Mouse (Mus musculus) hindbrain, postnatal 0 days (tissue): ENCODE data around the gene Mcm3. TPM values are rescaled to one million over a fixed set of nuclear protein-coding genes. Genes with fewer than 3 reads are reported as not detected.
A peak's percentile ranks its signal among the peaks of the same experiment; 100 is the strongest.
"Not testable (repeated sequence)": the region's sequence is repeated elsewhere in the genome, so short reads cannot be mapped to it uniquely, and the experiment has no call there.

ENCODE experiments used
- ATAC-seq: fragments of 200-750 bp; cut with Nextera tagmentation; 2 replicates; pipeline ENCODE4 v1.8.0; 2017; ENCODE audit warnings: mild to moderate bottlenecking, moderate TSS enrichment, moderate library complexity
- DNase-seq: peaks from one replicate; pipeline ENCODE4 v3.0.0-alpha.2; 2015; ENCODE audit warnings: low spot score
- H3K27ac ChIP-seq: fragments of 300-500 bp; sonication (generic); 2 replicates; pipeline ENCODE4 v1.5.1; 2014; ENCODE audit warnings: mild to moderate bottlenecking
- H3K27me3 ChIP-seq: fragments of 300-500 bp; sonication (generic); 2 replicates; pipeline ENCODE4 v1.6.1; 2014; ENCODE audit warnings: low read length, mixed read lengths; ENCODE audit not compliant: insufficient read depth
- H3K36me3 ChIP-seq: fragments of 300-500 bp; sonication (generic); 2 replicates; pipeline ENCODE4 v1.6.1; 2014; ENCODE audit warnings: low read length, mixed read lengths; ENCODE audit not compliant: insufficient read depth
- H3K4me1 ChIP-seq: fragments of 300-500 bp; sonication (generic); 2 replicates; pipeline ENCODE4 v1.6.1; 2014; ENCODE audit warnings: antibody characterized with exemption, low read length, mixed read lengths; ENCODE audit not compliant: insufficient read depth
- H3K4me2 ChIP-seq: fragments of 300-500 bp; sonication (generic); 2 replicates; pipeline ENCODE4 v1.6.1; 2014; ENCODE audit warnings: low read depth, mild to moderate bottlenecking, low read length, moderate library complexity, mixed read lengths
- H3K4me3 ChIP-seq: fragments of 300-500 bp; sonication (generic); 2 replicates; pipeline ENCODE4 v1.5.1; 2014; ENCODE audit warnings: low read length
- H3K9ac ChIP-seq: fragments of 300-500 bp; sonication (generic); replicated peaks from 2 replicates; pipeline ENCODE4 v1.6.1; 2014; ENCODE audit warnings: mild to moderate bottlenecking, low read length, moderate library complexity, mixed read lengths
- H3K9me3 ChIP-seq: fragments of 300-500 bp; sonication (generic); 2 replicates; pipeline ENCODE4 v1.6.1; 2016; ENCODE audit warnings: low read length, mixed read lengths
- CTCF ChIP-seq: IDR thresholded peaks from 2 replicates; pipeline ENCODE4 v1.5.1; 2016; ENCODE audit warnings: antibody characterized with exemption, control low read depth, low read depth
- WGBS: fragments of 180-500 bp; shearing (Covaris S2); extraction: QIAGEN DNeasy Blood & Tissue Kit; methylation state at CpG from one replicate; pipeline ENCODE4 v1.1.7; 2014; 5-methylcytosine and 5-hydroxymethylcytosine counted together
- polyA plus RNA-seq: library from polyadenylated mRNA; unstranded; fragments of >200 nt; fragmentation: Nextera tagmentation; extraction: Ambion mirVana; gene quantifications from 2 replicates; pipeline ENCODE4 v1.2.1, GENCODE M21; 2015
- total RNA-seq: library from RNA; depleted of rRNA; stranded (reverse); fragments of >200 nt; gene quantifications from 2 replicates; pipeline ENCODE4 v1.2.3, GENCODE M21; 2014

Mcm3 gene
- total and polyA plus RNA-seq, 2 experiments from 2014 or later, result 18.1 to 23.1 TPM

GRCm38 (mm10) chr1:20814521-20814920 is 5.6 kb downstream of the Mcm3 start:
- H3K36me3 ChIP-seq, result no peaks in the 10 kb centered on the region
- H3K9ac ChIP-seq, result no peak overlapping the region
- H3K4me3 ChIP-seq, result no peak overlapping the region
- no peak overlapping the region for H3K27ac ChIP-seq
- no peak for DNase-seq
- 87% methylated on average over 8 of the region's 8 CpGs for WGBS
- no peak for ATAC-seq
- no peaks in the 10 kb centered on the region for H3K27me3 ChIP-seq
- H3K4me1 ChIP-seq, result no peaks in the 10 kb centered on the region
- H3K4me2 ChIP-seq, result no peak overlapping the region
- no peaks in the 10 kb centered on the region for H3K9me3 ChIP-seq
- no peak for TF ChIP-seq CTCF

GRCm38 (mm10) chr1:20804526-20804925 is 15.6 kb downstream of the Mcm3 start:
- no peak for ATAC-seq
- Histone ChIP-seq H3K36me3 (peaks cover 8% of the 10 kb centered on the region; the same call in 1 of the 2 replicates), H3K9me3 (no peaks in the 10 kb centered on the region), H3K4me3 (no peak overlapping the region), H3K27me3 (no peaks in the 10 kb centered on the region), H3K9ac (no peak overlapping the region), H3K4me2 (no peak overlapping the region), H3K27ac (no peak overlapping the region), H3K4me1 (no peaks in the 10 kb centered on the region)
- DNase-seq, result no peak
- no peak for TF ChIP-seq CTCF
- WGBS, result 94% methylated on average over 10 of the region's 10 CpGs

GRCm38 (mm10) chr1:20801682-20802390 is 18.3 kb downstream of the Mcm3 start:
- Histone ChIP-seq H3K27me3 (no peaks in the 10 kb centered on the region), H3K9me3 (no peaks in the 10 kb centered on the region), H3K4me3 (no peak overlapping the region), H3K36me3 (no peaks in the 10 kb centered on the region; the same call in 1 of the 2 replicates), H3K27ac (no peak overlapping the region), H3K9ac (no peak overlapping the region), H3K4me1 (no peaks in the 10 kb centered on the region), H3K4me2 (no peak overlapping the region)
- DNase-seq (peak; percentile 85), ATAC-seq (peak; percentile 79)
- WGBS, result 72% methylated on average over 8 of the region's 8 CpGs
- peak; percentile 81 for TF ChIP-seq CTCF

GRCm38 (mm10) chr1:20801275-20801674 is 18.8 kb downstream of the Mcm3 start:
- ATAC-seq (no peak; the same call in 1 of the 2 replicates), DNase-seq (no peak)
- Histone ChIP-seq H3K4me2 (no peak overlapping the region), H3K4me3 (no peak overlapping the region), H3K36me3 (no peaks in the 10 kb centered on the region), H3K27me3 (no peaks in the 10 kb centered on the region), H3K9me3 (no peaks in the 10 kb centered on the region), H3K27ac (no peak overlapping the region), H3K4me1 (no peaks in the 10 kb centered on the region), H3K9ac (no peak overlapping the region)
- WGBS, result 88% methylated on average over 2 of the region's 2 CpGs
- no peak for TF ChIP-seq CTCF

GRCm38 (mm10) chr1:20795178-20795577 is 24.9 kb downstream of the Mcm3 start:
- DNase-seq (no peak), ATAC-seq (no peak)
- no peaks in the 10 kb centered on the region for H3K9me3 ChIP-seq
- H3K4me1 ChIP-seq, result no peaks in the 10 kb centered on the region
- no peak overlapping the region for H3K4me3 ChIP-seq
- no peaks in the 10 kb centered on the region for H3K27me3 ChIP-seq
- TF ChIP-seq CTCF, result no peak
- WGBS, result 96% methylated on average over 5 of the region's 5 CpGs
- no peaks in the 10 kb centered on the region for H3K36me3 ChIP-seq
- no peak overlapping the region for H3K4me2 ChIP-seq
- H3K9ac ChIP-seq, result no peak overlapping the region
- H3K27ac ChIP-seq, result no peak overlapping the region

- H3K4me2 ChIP-seq, result no peak overlapping the region
- no peak for TF ChIP-seq CTCF
- H3K9me3 ChIP-seq, result no peaks in the 10 kb centered on the region
- WGBS, result 95% methylated on average over 4 of the region's 4 CpGs
- DNase-seq, result no peak
- ATAC-seq, result no peak
- H3K9ac ChIP-seq, result no peak overlapping the region
- no peak overlapping the region for H3K4me3 ChIP-seq
- no peaks in the 10 kb centered on the region for H3K36me3 ChIP-seq
- no peak overlapping the region for H3K27ac ChIP-seq
- H3K4me1 ChIP-seq, result no peaks in the 10 kb centered on the region
- no peaks in the 10 kb centered on the region for H3K27me3 ChIP-seq
These were observed 25.4 kb downstream of the Mcm3 start for GRCm38 (mm10) chr1:20794760-20795159.

GRCm38 (mm10) chr1:20791414-20791813 is 28.7 kb downstream of the Mcm3 start:
- H3K9ac ChIP-seq, result no peak overlapping the region
- no peaks in the 10 kb centered on the region for H3K4me1 ChIP-seq
- ATAC-seq, result no peak
- 77% methylated on average over 7 of the region's 7 CpGs for WGBS
- H3K27ac ChIP-seq, result no peak overlapping the region
- no peak for TF ChIP-seq CTCF
- H3K4me3 ChIP-seq, result no peak overlapping the region
- no peaks in the 10 kb centered on the region for H3K36me3 ChIP-seq
- H3K27me3 ChIP-seq, result no peaks in the 10 kb centered on the region
- no peak for DNase-seq
- H3K4me2 ChIP-seq, result no peak overlapping the region
- H3K9me3 ChIP-seq, result no peaks in the 10 kb centered on the region

- not testable (repeated sequence) for H3K4me3 ChIP-seq, H3K4me1 ChIP-seq, H3K4me2 ChIP-seq, DNase-seq, ATAC-seq, H3K9me3 ChIP-seq, H3K36me3 ChIP-seq, H3K9ac ChIP-seq, H3K27ac ChIP-seq, H3K27me3 ChIP-seq
- 100% methylated on average over 1 of the region's 1 CpGs for WGBS
These were observed 29.6 kb downstream of the Mcm3 start, which contains the start of gene Il17f for GRCm38 (mm10) chr1:20790517-20790916. Il17f (minus strand) TSS chr1:20790617.
